9 mouse cellular contexts compared by ENCODE assay signal in the genomic region with DNA sequence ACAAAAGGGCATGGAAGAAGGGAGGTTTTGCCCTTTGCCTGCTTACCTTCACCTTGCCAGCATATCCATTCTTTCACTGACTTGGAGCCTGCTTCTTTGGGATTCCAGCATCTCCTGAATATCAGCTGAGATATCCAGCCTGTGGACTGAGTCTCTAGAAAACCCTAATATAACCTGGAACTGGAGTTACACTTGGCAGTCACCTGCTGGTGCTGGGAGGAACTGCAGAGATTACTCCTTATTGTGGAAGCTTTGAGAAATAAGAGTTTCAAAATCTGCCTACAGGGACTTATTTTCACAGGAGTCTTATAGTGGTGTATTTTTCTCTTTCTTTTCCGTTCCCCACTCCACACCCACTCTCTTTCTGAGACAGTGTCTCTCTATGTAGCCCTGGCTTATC. TPM values are rescaled to one million over a fixed set of nuclear protein-coding genes. Genes with fewer than 3 reads are reported as not detected.
DNase-seq lines count a peak whose midpoint lies in the region; ATAC-seq lines count a peak whose summit lies in the region.
"Had no signal": no experiment of that assay in that cellular context is flagged by ENCODE, and none has a peak within 500 bp of the region (broad histone marks: within the 10 kb centered on the region; RNA-seq: fewer than 3 reads in every experiment).

No protein-coding gene starts in this region.

- peaks cover 11% of the 10 kb centered on the region for H3K4me1 ChIP-seq in midbrain, embryonic 10.5 days
- peaks cover 8% of the 10 kb centered on the region for H3K4me1 ChIP-seq in midbrain, embryonic 16.5 days (ENCODE audit: control insufficient read depth, insufficient read depth, low read length)

- H3K4me3 ChIP-seq in midbrain, embryonic 10.5 days: no peak overlapping the region
- H3K4me3 ChIP-seq in midbrain, embryonic 16.5 days (ENCODE audit: low read depth, low read length): no peak overlapping the region
- H3K4me3 ChIP-seq: lung, embryonic 15.5 days had no signal

- no peaks in the 10 kb centered on the region for H3K36me3 ChIP-seq in midbrain, embryonic 10.5 days
- H3K36me3 ChIP-seq in midbrain, embryonic 16.5 days (ENCODE audit: control insufficient read depth, insufficient read depth, low read length): no peaks in the 10 kb centered on the region
- H3K36me3 ChIP-seq: lung, embryonic 15.5 days had no signal

- H3K9me3 ChIP-seq in midbrain, embryonic 10.5 days (replicated peaks): no peaks in the 10 kb centered on the region
- H3K9me3 ChIP-seq in midbrain, embryonic 16.5 days (replicated peaks; ENCODE audit: control insufficient read depth, low read length, poor library complexity, severe bottlenecking): no peaks in the 10 kb centered on the region
- H3K9me3 ChIP-seq: lung, embryonic 15.5 days had no signal

- 35% methylated on average over 1 of the region's 1 CpGs for WGBS in midbrain, embryonic 10.5 days
- WGBS in midbrain, embryonic 16.5 days: 46% methylated on average over 1 of the region's 1 CpGs

- no peak overlapping the region for H3K27ac ChIP-seq in midbrain, embryonic 10.5 days (replicated peaks)
- no peak overlapping the region for H3K27ac ChIP-seq in midbrain, embryonic 16.5 days (ENCODE audit: low read length)
- H3K27ac ChIP-seq: lung, embryonic 15.5 days had no signal

- ATAC-seq in midbrain, embryonic 16.5 days: no peak
- ATAC-seq in common myeloid progenitor, adult 5-6 weeks (replicated peaks; ENCODE audit: low read depth, poor library complexity, severe bottlenecking): peak; percentile 29; the same call in 1 of the 2 replicates

- peak; percentile 12 for DNase-seq in adrenal gland, adult 2 months
- DNase-seq in adrenal gland, adult 18-20 months (ENCODE audit: low spot score in 2 of 2): no peak
- peak; percentile 30 for DNase-seq in midbrain, embryonic 10.5 days (ENCODE audit: low spot score)
- DNase-seq in kidney, postnatal 25 days: peak; percentile 48 to 77
- DNase-seq in lung, postnatal 36 days: peak; percentile 81
- no peak for DNase-seq in Muller cell, postnatal 12 days (ENCODE audit: inconsistent ontology term)

- H3K27me3 ChIP-seq in midbrain, embryonic 10.5 days (ENCODE audit: low read depth, poor library complexity, severe bottlenecking): no peaks in the 10 kb centered on the region
- H3K27me3 ChIP-seq in midbrain, embryonic 16.5 days (ENCODE audit: control insufficient read depth, insufficient read depth, low read depth, low read length): no peaks in the 10 kb centered on the region
- H3K27me3 ChIP-seq: lung, embryonic 15.5 days had no signal

- H3K9ac ChIP-seq in midbrain, embryonic 16.5 days (ENCODE audit: low read depth, low read length): no peak overlapping the region
- H3K9ac ChIP-seq: lung, embryonic 15.5 days had no signal

- no peak overlapping the region for H3K4me2 ChIP-seq in midbrain, embryonic 16.5 days (ENCODE audit: low read length)
- H3K4me2 ChIP-seq: lung, embryonic 15.5 days had no signal

RNA-seq across cellular contexts. Expression of a gene that starts 3.5 kb away (rescaled TPM):
- 100 to 1,000 TPM in 1 of 2 experiments, 10 to 100 TPM in 1; 98.5 to 103 TPM for total RNA-seq in adrenal gland, adult 2 months (2021)
- polyA plus RNA-seq in adrenal gland, adult 2 months (2012; rRNA removed): 20.3 and 28.1 TPM in 2 replicates
- total RNA-seq in adrenal gland, adult 18-20 months (2021): 100 to 1,000 TPM in 1 of 2 experiments, 10 to 100 TPM in 1; 96.8 to 104 TPM
- 158 and 162 TPM in 2 replicates for polyA plus RNA-seq in midbrain, embryonic 10.5 days (2016; fragmentation: Nextera tagmentation; extraction: Ambion mirVana)
- polyA plus RNA-seq in midbrain, embryonic 16.5 days (2015; fragmentation: Nextera tagmentation; extraction: Ambion mirVana): 159 and 165 TPM in 2 replicates
- total RNA-seq in common myeloid progenitor, adult 5-6 weeks (2017): 88.6 and 96.6 TPM in 2 replicates

RNA-seq across cellular contexts. Expression of a gene that starts 42.3 kb away (rescaled TPM):
- total RNA-seq in adrenal gland, adult 2 months (2021): under 1 TPM; 0.28 to 0.78 TPM
- 0.09 and 0.21 TPM in 2 replicates for polyA plus RNA-seq in adrenal gland, adult 2 months (2012; rRNA removed)
- under 1 TPM in 1 of 2 experiments, not detected in 1; 0.58 TPM for total RNA-seq in adrenal gland, adult 18-20 months (2021)
- polyA plus RNA-seq in midbrain, embryonic 10.5 days (2016; fragmentation: Nextera tagmentation; extraction: Ambion mirVana): 0.10 TPM in 1 of 2 replicates, not detected in the other
- not detected in 2 replicates for polyA plus RNA-seq in midbrain, embryonic 16.5 days (2015; fragmentation: Nextera tagmentation; extraction: Ambion mirVana)
- total RNA-seq in common myeloid progenitor, adult 5-6 weeks (2017): 1.1 and 4.2 TPM in 2 replicates

Comparison
In these comparisons a context has a peak if more than half of its experiments do, and no peak if none do; other contexts are left out.
1. DNase-seq: peak in adrenal gland, adult 2 months (single experiment), midbrain, embryonic 10.5 days (single experiment), kidney, postnatal 25 days (2 of 2) and lung, postnatal 36 days (single experiment); none in adrenal gland, adult 18-20 months (0 of 2) and Muller cell, postnatal 12 days (single experiment).